Mouse (Mus musculus) MN1 (cell line): ENCODE measurements at regions not wholly inside any gene's neighbourhood (a gene's known extent, or its start where the extent isn't known, plus 50 kb on each side); places are given as distances from the start of the nearest gene placed in this dataset.

Experiments used
- DNase-seq: peaks from one replicate; pipeline ENCODE4 v3.0.0-alpha.2; 2016; ENCODE audit warnings: low spot score

DNA sequence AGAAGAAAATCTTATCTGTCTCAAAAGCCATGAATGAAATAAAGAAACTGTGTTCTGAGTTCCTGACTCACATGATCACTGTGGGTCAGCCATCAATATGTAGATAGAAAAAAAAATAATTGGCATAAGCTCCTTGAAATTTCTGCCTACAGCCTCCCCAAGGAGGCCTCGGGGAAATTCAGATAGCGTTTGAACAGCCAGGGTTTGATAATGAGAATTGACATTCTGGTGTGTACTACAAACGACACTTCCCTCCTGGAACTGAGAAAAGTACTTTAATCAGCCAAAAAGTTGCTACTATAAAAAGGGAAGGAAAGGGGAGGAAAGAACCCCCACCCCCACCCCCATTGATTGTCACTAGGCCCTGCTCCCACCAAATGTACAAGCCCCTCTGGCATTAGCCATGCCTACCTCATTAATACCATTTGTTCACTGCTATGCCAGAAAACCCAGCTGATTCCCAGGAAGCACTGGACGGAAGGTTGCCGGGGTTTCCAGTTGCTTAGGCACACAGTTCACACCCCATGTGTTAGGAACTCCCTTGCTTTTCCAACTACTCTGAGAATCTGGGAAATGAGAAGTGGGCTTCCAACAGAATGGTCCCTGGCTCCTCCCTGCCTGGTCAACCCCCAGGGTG lies 78.4 kb upstream of the Klf7 start:
- no peak for DNase-seq

DNA sequence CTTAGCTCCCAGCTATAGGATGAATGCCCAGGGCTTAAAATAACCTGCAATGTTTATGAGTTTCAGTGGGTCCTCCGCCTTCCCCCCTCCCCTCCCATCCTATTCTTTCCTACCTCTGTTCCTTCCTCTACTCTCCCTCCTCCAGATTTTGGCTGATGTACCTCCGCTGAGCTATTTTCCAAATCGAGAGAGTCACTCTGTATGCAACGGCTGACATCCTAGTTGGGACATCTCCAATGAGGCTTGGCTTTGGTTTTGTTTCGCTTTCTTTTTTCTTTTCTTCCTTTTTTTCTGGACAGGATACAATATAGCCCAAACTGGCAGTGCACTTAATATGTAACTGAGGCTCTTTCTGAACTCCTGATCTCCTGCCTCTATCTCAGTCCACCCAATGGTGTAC lies 76.7 kb upstream of the Klf7 start:
- no peak for DNase-seq

DNA sequence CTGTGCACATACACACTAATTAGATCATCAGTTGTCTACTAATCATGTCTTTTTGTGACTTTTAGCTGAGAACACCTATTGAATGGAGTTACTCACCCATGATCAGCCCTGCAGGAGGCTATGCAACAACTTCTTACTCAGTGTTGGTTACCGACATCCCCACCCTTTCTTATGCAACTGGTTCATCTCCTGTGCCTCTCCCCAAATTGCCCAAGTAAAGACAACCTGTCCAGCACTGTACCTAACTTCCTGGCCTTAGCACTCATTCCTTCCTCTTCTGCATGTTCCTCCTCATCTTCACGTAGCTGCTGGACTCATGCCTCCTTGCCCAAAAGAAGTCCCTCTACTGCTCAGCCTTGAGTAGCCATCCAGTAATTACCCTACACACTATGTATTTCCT lies 76.2 kb upstream of the Klf7 start:
- DNase-seq: no peak

DNA sequence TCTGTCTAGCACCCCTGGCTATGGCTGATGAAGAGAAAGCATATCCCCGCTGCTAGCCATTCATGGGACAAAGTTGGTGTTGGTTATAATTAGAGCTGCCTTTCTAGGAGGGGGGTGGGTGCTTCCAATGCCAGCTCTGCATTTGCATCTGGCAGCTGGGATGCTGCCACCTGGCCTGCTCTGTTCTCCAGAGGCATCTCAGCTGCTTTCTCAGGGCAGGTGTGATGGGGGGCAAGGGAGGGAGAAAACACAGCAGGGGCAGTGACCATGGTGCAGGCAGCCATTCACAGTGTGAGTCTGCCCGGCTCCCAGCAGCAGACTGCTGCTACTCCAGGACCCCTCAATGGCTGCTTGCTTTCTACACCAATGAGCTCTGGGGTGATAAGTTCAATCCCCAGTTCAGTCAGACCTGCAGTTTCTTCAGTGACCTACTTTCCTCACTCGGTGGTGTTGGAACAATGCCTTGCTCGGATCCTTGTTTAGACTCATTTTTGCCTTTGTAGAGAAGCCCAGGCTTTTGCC lies 73.9 kb upstream of the Klf7 start:
- DNase-seq: no peak

DNA sequence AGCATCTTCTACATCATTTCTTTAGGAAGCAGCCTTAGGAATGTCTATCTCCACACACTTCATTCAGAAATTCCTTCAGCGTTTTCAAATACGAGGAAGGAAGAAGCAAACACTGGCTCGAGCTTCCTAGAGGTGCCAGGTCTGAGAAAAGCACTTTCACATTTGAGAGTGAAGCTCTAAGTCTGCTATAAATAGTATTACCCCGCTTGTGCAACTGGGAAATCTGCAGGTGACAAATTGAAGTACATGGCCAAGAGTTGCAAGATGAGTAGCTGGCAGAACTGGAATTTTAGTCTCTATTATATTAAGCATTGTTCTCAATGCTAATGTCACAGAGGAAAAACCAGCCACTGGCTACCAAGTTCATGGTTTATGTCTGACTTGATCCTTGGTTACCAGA lies 73.2 kb upstream of the Klf7 start:
- DNase-seq: no peak

DNA sequence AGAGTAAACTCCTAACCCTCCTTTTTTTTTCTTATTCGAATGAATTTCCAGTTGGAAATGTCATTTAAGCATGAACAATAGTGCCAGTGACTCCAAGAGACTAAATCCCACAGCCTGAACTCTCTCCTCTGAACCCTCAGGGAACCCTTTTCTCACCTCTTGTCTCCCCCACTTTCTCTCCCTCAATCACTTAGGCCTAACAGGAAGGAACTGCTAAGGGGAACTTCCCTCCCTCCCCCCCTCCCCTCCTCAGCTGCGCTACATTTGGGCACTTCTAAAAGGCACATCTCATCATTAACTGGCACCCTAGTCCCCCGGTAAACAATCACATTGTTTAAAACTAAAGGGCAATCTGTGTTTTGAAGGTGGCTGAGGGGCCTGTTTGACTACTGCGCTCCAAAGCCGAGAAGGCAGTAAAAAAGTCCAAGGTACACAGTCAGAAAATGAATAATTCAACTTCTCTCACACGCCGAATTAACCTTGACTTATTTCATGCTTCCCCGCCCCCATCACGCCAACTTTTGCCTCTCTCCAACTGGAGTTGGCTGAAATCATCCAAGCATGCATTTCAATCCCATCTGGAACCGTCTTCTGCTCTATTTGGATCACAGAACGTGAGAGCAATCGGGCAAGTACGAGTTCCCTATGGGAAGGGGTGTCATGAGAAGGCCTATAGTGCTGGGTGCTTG lies 71.2 kb upstream of the Klf7 start:
- no peak for DNase-seq

DNA sequence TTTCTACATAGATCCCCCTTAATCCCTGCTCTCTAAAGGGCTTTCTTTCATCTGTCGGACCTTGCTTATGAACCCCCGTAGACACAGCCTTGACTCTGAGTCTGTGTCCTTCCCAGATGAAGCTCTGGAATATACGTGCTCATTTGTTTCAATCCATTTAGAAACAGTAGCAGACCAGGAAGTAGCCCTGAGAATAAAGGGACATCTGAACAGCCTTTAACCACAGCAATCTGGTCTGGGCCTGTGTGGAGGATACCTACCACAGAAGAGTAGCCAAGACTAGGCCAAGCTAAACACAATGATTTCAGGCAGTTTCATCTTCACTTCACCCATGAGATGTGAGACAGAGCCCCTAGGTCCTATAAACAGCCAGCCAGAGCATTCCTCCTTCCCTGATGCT lies 70.7 kb upstream of the Klf7 start:
- no peak for DNase-seq

DNA sequence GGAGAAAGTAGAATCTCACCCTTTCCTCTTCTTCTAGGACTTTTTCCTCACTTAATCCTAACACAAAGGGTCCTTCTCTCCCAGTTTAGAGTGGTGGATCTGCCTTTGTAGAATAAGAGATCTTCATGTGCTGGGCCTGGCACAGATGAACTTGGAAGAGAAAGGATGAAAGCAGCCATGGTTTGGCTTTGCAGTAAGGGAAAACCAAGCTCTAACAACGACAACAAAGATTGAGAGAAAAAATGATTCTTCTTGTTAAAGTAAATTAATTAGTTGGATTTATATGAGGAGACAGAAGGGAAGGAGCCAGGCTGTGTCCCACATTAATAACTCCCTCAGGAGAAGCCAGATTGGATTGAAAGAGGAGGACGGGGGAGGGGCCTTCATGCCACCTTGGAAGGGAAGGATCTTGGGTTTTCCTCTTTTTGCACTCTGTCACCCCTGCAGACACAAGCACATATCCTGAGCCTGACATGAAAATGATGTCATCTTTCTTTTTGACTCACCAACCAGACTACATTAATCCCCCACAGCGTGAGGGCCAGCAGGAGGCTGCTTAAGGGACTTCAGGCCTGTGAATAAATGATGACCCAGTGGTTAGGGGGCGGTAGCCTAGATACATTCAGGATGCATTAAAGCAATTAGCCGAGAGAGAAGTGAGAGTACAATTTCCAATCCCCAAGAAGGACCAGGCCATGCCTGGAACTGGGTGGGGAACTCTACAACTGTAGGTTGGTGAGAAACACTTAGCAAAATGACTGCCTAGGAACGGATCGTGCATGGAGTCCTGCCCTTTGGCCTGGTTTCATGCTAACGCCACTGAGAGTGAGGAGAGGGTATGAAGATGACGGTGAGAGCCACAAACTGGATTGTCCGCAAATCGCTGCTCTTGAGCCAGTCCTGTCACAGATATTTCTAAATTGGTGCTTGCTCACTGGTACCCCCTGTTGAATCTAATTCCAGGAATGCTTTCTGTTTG lies 69.4 kb upstream of the Klf7 start:
- DNase-seq: peak; percentile 57

DNA sequence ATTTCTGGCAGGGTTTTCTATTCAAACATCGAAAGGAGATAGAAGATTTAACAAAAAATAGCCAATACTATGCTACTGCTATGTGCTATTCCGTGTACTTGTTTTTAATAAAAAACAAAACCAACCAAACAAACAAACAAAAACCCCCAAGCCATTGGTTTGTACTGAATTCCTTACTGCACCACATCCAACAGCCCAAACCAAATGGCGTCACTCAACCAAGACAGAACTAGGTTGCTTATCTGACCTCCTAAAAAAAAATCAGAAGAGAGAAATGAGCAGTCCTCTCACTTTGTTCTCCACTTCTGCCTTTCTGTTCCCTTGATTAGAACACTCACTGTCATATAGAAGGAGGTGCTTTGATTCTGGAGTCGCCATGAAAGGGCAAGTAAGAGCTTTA lies 68.6 kb upstream of the Klf7 start:
- DNase-seq: no peak

DNA sequence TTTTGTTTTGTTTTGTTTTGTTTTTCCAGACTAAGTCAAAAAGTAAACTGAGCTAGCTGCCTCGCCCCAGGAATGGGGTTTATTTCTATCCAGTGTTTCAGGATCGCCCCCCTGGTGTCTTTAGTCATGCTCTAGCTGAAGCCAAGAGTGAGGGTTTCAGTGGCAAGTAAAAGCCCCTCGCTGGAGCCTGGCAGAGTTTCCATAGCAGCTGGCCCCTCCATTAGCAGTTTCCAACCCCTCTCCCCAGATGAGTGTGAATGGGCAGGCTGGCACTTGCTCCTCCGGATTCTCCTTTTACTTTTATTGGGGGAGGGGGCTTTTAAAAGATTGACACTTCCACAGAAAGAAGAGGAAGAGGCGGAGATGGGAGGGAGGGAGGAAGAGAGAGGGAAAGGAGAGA lies 68.0 kb upstream of the Klf7 start:
- DNase-seq: no peak

DNA sequence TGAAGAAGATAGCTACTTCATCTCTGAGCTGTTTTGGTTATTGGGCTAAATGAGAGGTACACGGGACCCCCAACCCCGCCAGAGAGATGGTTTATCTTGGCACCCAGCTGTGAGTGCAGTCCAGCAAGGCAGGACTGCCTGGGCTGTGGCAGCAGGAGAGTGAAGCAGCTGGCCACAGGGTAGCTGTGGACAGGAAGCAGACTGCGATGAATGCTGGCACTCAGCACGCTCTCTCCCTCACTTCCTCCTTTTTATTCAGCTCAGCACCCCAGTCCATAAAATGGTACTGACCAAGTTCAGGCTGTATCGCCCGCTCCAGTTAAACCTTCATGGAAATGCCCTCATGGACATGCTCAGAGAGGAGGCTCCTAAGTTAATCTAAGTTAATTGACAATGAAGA lies 67.4 kb upstream of the Klf7 start:
- no peak for DNase-seq

DNA sequence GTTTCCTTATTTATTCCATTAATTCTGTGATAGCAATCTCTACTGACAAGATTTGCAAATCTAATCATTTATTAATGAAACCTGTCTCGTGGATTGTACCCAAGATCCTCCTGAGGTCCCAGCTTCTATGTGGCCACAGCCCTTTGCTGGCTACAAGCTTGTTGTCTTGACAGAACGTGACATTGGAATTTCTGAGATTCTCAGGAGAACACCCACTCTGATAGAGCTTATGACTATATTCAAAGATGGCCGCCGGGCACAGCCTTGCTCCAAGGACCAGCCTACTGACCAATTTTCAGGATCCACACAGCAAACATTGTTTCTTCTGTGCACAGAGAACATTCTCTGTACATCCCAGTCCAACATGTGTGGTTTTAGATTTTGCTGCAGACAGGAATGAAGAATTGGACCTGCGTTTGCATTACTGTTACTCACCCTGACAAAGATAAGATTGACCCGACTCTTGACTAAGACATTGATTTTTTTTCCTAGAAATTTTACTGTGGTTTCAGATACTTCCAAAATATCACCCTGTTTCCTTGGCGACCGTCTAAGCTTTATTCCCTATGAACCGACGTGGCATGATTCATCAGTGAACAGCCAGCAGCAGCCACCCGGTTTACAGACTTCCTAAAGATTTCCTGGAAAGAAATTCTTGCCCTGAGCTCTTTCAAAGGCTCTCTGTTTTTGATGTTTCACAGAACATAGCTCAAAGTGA lies 65.9 kb upstream of the Klf7 start:
- peak; percentile 46 for DNase-seq

DNA sequence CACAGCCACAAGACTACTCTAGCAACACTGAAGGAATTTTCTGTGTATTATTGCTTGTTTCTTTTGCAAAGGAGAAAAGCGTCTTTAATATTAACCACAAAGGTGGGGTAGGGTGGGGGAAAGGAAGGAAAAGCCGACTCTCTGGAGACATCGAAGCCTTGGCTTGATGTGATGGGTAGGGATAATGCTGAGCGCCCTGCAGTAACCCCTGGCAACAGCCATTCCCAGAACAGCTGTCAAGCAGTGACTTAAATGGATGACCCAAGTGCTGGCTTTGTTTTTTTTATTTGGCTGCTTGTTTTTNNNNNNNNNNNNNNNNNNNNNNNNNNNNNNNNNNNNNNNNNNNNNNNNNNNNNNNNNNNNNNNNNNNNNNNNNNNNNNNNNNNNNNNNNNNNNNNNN lies 51.6 kb upstream of the Klf7 start:
- no peak for DNase-seq

DNA sequence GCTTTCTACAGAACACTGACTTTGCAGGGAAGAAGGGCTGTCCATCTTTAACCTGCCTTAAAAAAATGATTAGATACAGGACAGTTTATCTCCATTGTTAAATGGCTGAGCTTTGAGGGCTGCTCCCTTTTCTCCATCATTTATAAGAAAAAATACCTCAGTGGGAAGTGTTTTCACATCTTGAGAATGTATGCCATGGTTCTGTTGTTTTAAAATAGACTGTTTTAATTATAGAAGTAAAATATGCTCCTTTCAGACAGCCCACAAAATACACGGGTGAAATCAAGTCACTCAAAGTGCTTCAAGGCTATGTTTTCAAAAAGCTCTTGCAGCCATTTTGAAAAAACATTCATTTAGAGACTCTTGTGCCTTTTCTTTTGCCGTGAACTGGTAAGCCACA lies 50.0 kb upstream of the Klf7 start:
- no peak for DNase-seq
